8 mouse cellular contexts compared by ENCODE assay signal in the genomic region with DNA sequence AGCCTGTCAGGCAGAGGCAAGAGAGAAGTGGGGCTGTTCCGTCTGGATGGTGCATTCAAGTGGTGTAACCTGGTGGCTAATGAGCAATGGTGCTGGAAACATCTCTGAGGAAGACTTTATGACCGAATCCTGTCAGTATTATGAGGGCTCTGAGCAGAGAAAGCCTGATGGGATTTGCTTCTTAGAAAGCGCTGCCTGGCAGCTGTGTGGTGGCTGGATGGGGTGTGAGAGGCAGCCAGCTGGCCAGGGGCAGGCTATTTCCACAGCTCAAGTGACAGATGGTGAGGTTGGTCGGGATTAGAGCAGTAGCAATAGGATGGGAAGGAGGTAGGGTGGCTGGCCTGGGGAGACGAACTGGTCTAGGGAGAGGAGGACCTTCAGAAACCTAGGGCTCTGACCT. TPM values are rescaled to one million over a fixed set of nuclear protein-coding genes. Genes with fewer than 3 reads are reported as not detected.
A peak's percentile ranks its signal among the peaks of the same experiment; 100 is the strongest.
DNase-seq lines count a peak whose midpoint lies in the region.

No protein-coding gene starts in this region.

- no peaks in the 10 kb centered on the region for H3K36me3 ChIP-seq in limb, embryonic 10.5 days

- peaks cover 19% of the 10 kb centered on the region for H3K4me1 ChIP-seq in limb, embryonic 10.5 days

- peak overlapping the region; percentile 47; the same call in 1 of the 2 replicates for H3K4me3 ChIP-seq in limb, embryonic 10.5 days

- H3K9me3 ChIP-seq in limb, embryonic 10.5 days (replicated peaks) = no peaks in the 10 kb centered on the region

- 54% methylated on average over 5 of the region's 5 CpGs for WGBS in limb, embryonic 10.5 days

- H3K27me3 ChIP-seq in limb, embryonic 10.5 days (ENCODE audit: low read depth, poor library complexity, severe bottlenecking) = no peaks in the 10 kb centered on the region

- intact Hi-C loops in left cerebral cortex, postnatal 4 days (cut with DNase I) = no loop called here

- H3K27ac ChIP-seq in limb, embryonic 10.5 days = peak overlapping the region; percentile 73; the same call in 1 of the 2 replicates

- DNase-seq in adrenal gland, postnatal 14 days = peak; percentile 45
- DNase-seq in adrenal gland, postnatal 36 days = no peak
- peak; percentile 62 for DNase-seq in left cerebral cortex, postnatal 4 days
- DNase-seq in left cerebral cortex, adult 11 months (ENCODE audit: low spot score) = no peak
- DNase-seq in limb, embryonic 10.5 days (ENCODE audit: low spot score) = no peak
- peak; percentile 66 for DNase-seq in retina, embryonic 14.5 days (ENCODE audit: low spot score)
- no peak for DNase-seq in Muller cell, postnatal 12 days (ENCODE audit: inconsistent ontology term)
- DNase-seq in adrenal gland, adult (ENCODE audit: inconsistent age in 2 of 2, low spot score in 1 of 2) = no peak

RNA-seq across cellular contexts. Expression of a gene that starts 12.7 kb away (rescaled TPM):
- 1.3 and 1.5 TPM in 2 replicates for total RNA-seq in adrenal gland, postnatal 14 days (2021)
- total RNA-seq in adrenal gland, postnatal 36 days (2021) = 1 to 10 TPM; 2.6 to 5.1 TPM
- total RNA-seq in left cerebral cortex, postnatal 4 days (2021) = 10 to 100 TPM; 28.7 to 30.5 TPM
- 3.6 and 6.3 TPM in 2 replicates for polyA plus RNA-seq in limb, embryonic 10.5 days (2016; fragmentation: Nextera tagmentation; extraction: Ambion mirVana)

RNA-seq across cellular contexts. Expression of a gene that starts 16.0 kb away (rescaled TPM):
- 9.2 and 10.9 TPM in 2 replicates for total RNA-seq in adrenal gland, postnatal 14 days (2021)
- 10 to 100 TPM; 11.0 to 12.0 TPM for total RNA-seq in adrenal gland, postnatal 36 days (2021)
- total RNA-seq in left cerebral cortex, postnatal 4 days (2021) = 10 to 100 TPM; 10.4 to 10.7 TPM
- 13.5 and 14.7 TPM in 2 replicates for polyA plus RNA-seq in limb, embryonic 10.5 days (2016; fragmentation: Nextera tagmentation; extraction: Ambion mirVana)

RNA-seq across cellular contexts. Expression of a gene that starts 32.6 kb away (rescaled TPM):
- total RNA-seq in adrenal gland, postnatal 14 days (2021) = 0.98 and 1.2 TPM in 2 replicates
- total RNA-seq in adrenal gland, postnatal 36 days (2021) = under 1 TPM; 0.33 to 0.70 TPM
- under 1 TPM; 0.28 to 0.50 TPM for total RNA-seq in left cerebral cortex, postnatal 4 days (2021)
- 0.68 and 0.84 TPM in 2 replicates for polyA plus RNA-seq in limb, embryonic 10.5 days (2016; fragmentation: Nextera tagmentation; extraction: Ambion mirVana)

RNA-seq across cellular contexts. Expression of a gene that starts 58.8 kb away (rescaled TPM):
- 0.30 and 1.7 TPM in 2 replicates for total RNA-seq in adrenal gland, postnatal 14 days (2021)
- under 1 TPM; 0.50 to 0.59 TPM for total RNA-seq in adrenal gland, postnatal 36 days (2021)
- total RNA-seq in left cerebral cortex, postnatal 4 days (2021) = not detected
- polyA plus RNA-seq in limb, embryonic 10.5 days (2016; fragmentation: Nextera tagmentation; extraction: Ambion mirVana) = 0.48 and 0.58 TPM in 2 replicates

Comparison
In these comparisons a context has a peak if more than half of its experiments do, and no peak if none do; other contexts are left out.
1. DNase-seq: peak in adrenal gland, postnatal 14 days (single experiment), left cerebral cortex, postnatal 4 days (single experiment) and retina, embryonic 14.5 days (single experiment); none in adrenal gland, postnatal 36 days (0 of 2), left cerebral cortex, adult 11 months (single experiment), limb, embryonic 10.5 days (single experiment), Muller cell, postnatal 12 days (single experiment) and adrenal gland, adult (0 of 2).
2. RNA of a gene that starts 12.7 kb away (total RNA-seq): 28.7 to 30.5 TPM in left cerebral cortex, postnatal 4 days; 2.6 to 5.1 TPM in adrenal gland, postnatal 36 days and 1.3 to 1.5 TPM in adrenal gland, postnatal 14 days; every median in the first group is over 4 times any median in the second.